Mouse (Mus musculus): ENCODE measurements around the gene Plppr2. TPM values are rescaled to one million over a fixed set of nuclear protein-coding genes. Genes with fewer than 3 reads are reported as not detected.

Gene Plppr2
- total RNA-seq, 2 experiments from 2014 or later = 2.2 to 2.4 TPM

Other genes with a start within 250 kb of the Plppr2 start
- 10 to 100 TPM in 1 of 2 experiments, 1 to 10 TPM in 1; 8.5 to 10.7 TPM for gene Ldlr, start 213.6 kb upstream of the Plppr2 start, total RNA-seq (2021)
- gene Spc24, start 176.7 kb upstream of the Plppr2 start, total RNA-seq (2021) = 10 to 100 TPM; 11.9 to 14.5 TPM
- 10 to 100 TPM; 49.5 to 51.9 TPM for gene Kank2, start 138.3 kb upstream of the Plppr2 start, total RNA-seq (2021)
- gene Angptl8, start 101.5 kb upstream of the Plppr2 start, total RNA-seq (2021) = under 1 TPM in 1 of 2 experiments, not detected in 1; 0.31 TPM
- gene Dock6, start 84.4 kb upstream of the Plppr2 start, total RNA-seq (2021) = 10 to 100 TPM; 63.0 to 66.5 TPM
- 10 to 100 TPM; 10.3 to 12.6 TPM for gene Rab3d, start 18.8 kb upstream of the Plppr2 start, total RNA-seq (2021)
- gene Ccdc159, start 9.6 kb upstream of the Plppr2 start, total RNA-seq (2021) = 1 to 10 TPM in 1 of 2 experiments, under 1 TPM in 1; 0.74 to 1.0 TPM
- gene Tmem205, start 9.5 kb upstream of the Plppr2 start, total RNA-seq (2021) = 10 to 100 TPM; 24.3 to 28.6 TPM
- gene Swsap1, start 18.7 kb downstream of the Plppr2 start, total RNA-seq (2021) = 1 to 10 TPM; 8.7 TPM
- 1 to 10 TPM; 3.1 to 4.0 TPM for gene Epor, start 26.5 kb downstream of the Plppr2 start, total RNA-seq (2021)
- gene Rgl3, start 52.4 kb downstream of the Plppr2 start, total RNA-seq (2021) = 1 to 10 TPM; 1.3 to 1.4 TPM
- not detected for gene Ccdc151, start 65.6 kb downstream of the Plppr2 start, total RNA-seq (2021)
- gene Prkcsh, start 65.8 kb downstream of the Plppr2 start, total RNA-seq (2021) = 10 to 100 TPM; 67.7 to 73.7 TPM
- under 1 TPM; 0.26 to 0.47 TPM for gene Elavl3, start 115.0 kb downstream of the Plppr2 start, total RNA-seq (2021)
- gene Gm49318, start 134.2 kb downstream of the Plppr2 start, total RNA-seq (2021) = under 1 TPM in 1 of 2 experiments, not detected in 1; 0.64 TPM
- gene Zfp653, start 134.3 kb downstream of the Plppr2 start, total RNA-seq (2021) = 1 to 10 TPM; 5.9 to 7.3 TPM
- gene Ecsit, start 148.4 kb downstream of the Plppr2 start, total RNA-seq (2021) = 10 to 100 TPM; 79.0 to 82.6 TPM
- gene Cnn1, start 162.2 kb downstream of the Plppr2 start, total RNA-seq (2021) = 1 to 10 TPM; 8.2 to 9.7 TPM
- 10 to 100 TPM; 43.5 to 44.0 TPM for gene Elof1, start 180.1 kb downstream of the Plppr2 start, total RNA-seq (2021)
- 1 to 10 TPM; 1.8 to 2.8 TPM for gene Acp5, start 198.7 kb downstream of the Plppr2 start, total RNA-seq (2021)
- gene Pigyl, start 219.8 kb downstream of the Plppr2 start, total RNA-seq (2021) = 10 to 100 TPM; 35.3 to 35.6 TPM

Measured in heart, postnatal 10 days (tissue).